Mouse (Mus musculus) heart, adult 18-20 months (tissue): ENCODE results near the gene March5. TPM values are rescaled to one million over a fixed set of nuclear protein-coding genes. Genes with fewer than 3 reads are reported as not detected.
A peak's percentile ranks its signal among the peaks of the same experiment; 100 is the strongest.
"Not testable (repeated sequence)": the region's sequence is repeated elsewhere in the genome, so short reads cannot be mapped to it uniquely, and the experiment has no call there.

Experiments used
- DNase-seq, 2 experiments: peaks; one replicate each; pipeline ENCODE4 v3.0.0; 2021 to 2022; ENCODE audit warnings: mixed read lengths in 1 of 2
- total RNA-seq, 2 experiments: library from RNA; stranded (reverse); gene quantifications; 2 replicates each; pipeline ENCODE4 v1.2.3; 2021

March5 gene
- total RNA-seq, 2 experiments from 2014 or later, result 83.4 to 86.0 TPM

GRCm38 (mm10) chr19:37208176-37208755 is 923 bp downstream of the March5 start, which contains the start of gene Cpeb3:
Cpeb3 (minus strand) TSS chr19:37208601.
- DNase-seq, result peak; percentile 22 to 70

- DNase-seq, result no peak
Measured at GRCm38 (mm10) chr19:37208986-37209385, 1.6 kb downstream of the March5 start.

- no peak for DNase-seq
Measured at GRCm38 (mm10) chr19:37209467-37210128, 2.3 kb downstream of the March5 start.

GRCm38 (mm10) chr19:37210457-37210856 is 3.1 kb downstream of the March5 start:
- no peak for DNase-seq

- no peak for DNase-seq
Measured at GRCm38 (mm10) chr19:37211416-37211815, 4.1 kb downstream of the March5 start.

- DNase-seq, result peak; percentile 48 to 52
Measured at GRCm38 (mm10) chr19:37214711-37215110, 7.4 kb downstream of the March5 start.

GRCm38 (mm10) chr19:37225197-37225862 is 18.0 kb downstream of the March5 start:
- DNase-seq, result no peak

GRCm38 (mm10) chr19:37232598-37232997 is 25.3 kb downstream of the March5 start:
- not testable (repeated sequence) for DNase-seq

GRCm38 (mm10) chr19:37233561-37234539 is 26.5 kb downstream of the March5 start:
- DNase-seq, result no peak

- DNase-seq, result no peak
Measured at GRCm38 (mm10) chr19:37235818-37236217, 28.5 kb downstream of the March5 start.

GRCm38 (mm10) chr19:37237306-37237705 is 30.0 kb downstream of the March5 start:
- DNase-seq, result no peak

GRCm38 (mm10) chr19:37237712-37238437 is 30.5 kb downstream of the March5 start:
- peak in 1 of 2 experiments; percentile 15 for DNase-seq

- DNase-seq, result peak; percentile 28 to 29
Measured at GRCm38 (mm10) chr19:37238651-37239050, 31.3 kb downstream of the March5 start.

GRCm38 (mm10) chr19:37239096-37239495 is 31.8 kb downstream of the March5 start:
- DNase-seq, result peak in 1 of 2 experiments; percentile 33

- no peak for DNase-seq
Measured at GRCm38 (mm10) chr19:37241201-37241600, 33.9 kb downstream of the March5 start.

- no peak for DNase-seq
Measured at GRCm38 (mm10) chr19:37242707-37243106, 35.4 kb downstream of the March5 start.

- no peak for DNase-seq
Measured at GRCm38 (mm10) chr19:37246859-37247258, 39.5 kb downstream of the March5 start.

GRCm38 (mm10) chr19:37248199-37248598 is 40.9 kb downstream of the March5 start:
- DNase-seq, result no peak

GRCm38 (mm10) chr19:37252104-37252503 is 44.8 kb downstream of the March5 start:
- no peak for DNase-seq

GRCm38 (mm10) chr19:37255321-37255720 is 48.0 kb downstream of the March5 start:
- DNase-seq, result no peak

- DNase-seq, result no peak
Measured at GRCm38 (mm10) chr19:37262389-37262788, 55.0 kb downstream of the March5 start.
